Mouse (Mus musculus): Measurements from ENCODE around the gene Arhgap35.

- TF ChIP-seq CTCF (IDR thresholded peaks at IDR 0.05; ENCODE audit: borderline replicate concordance, control insufficient read depth, extremely low read depth, insufficient read depth, low read length, poor library complexity) (no peak), POLR2A (IDR thresholded peaks at IDR 0.05; ENCODE audit: control insufficient read depth, extremely low read depth, insufficient read depth, low read length, poor library complexity) (no peak)
Observed at GRCm38 (mm10) chr7:16576719-16577118, 38.1 kb downstream of the Arhgap35 start.

Measured in thymus, adult 2 months (tissue).